Mouse (Mus musculus) forebrain, embryonic 16.5 days (tissue): Measurements from ENCODE around the gene Sorbs2. TPM values are rescaled to one million over a fixed set of nuclear protein-coding genes. Genes with fewer than 3 reads are reported as not detected.

Source experiments
- ATAC-seq: fragments of 200-750 bp; cut with Nextera tagmentation; 2 replicates; pipeline ENCODE4 v1.8.0; 2017; ENCODE audit warnings: mild to moderate bottlenecking, moderate library complexity
- H3K27ac ChIP-seq: fragments of 300-500 bp; sonication (generic); 2 replicates; pipeline ENCODE4 v1.5.1; 2014; ENCODE audit warnings: low read length, control low read depth
- H3K27me3 ChIP-seq: fragments of 300-500 bp; sonication (generic); replicated peaks from 2 replicates; pipeline ENCODE4 v1.6.1; 2014; ENCODE audit warnings: low read length; ENCODE audit not compliant: control insufficient read depth, insufficient read depth
- H3K36me3 ChIP-seq: fragments of 300-500 bp; sonication (generic); 2 replicates; pipeline ENCODE4 v1.6.1; 2014; ENCODE audit not compliant: control insufficient read depth, insufficient read depth
- H3K4me1 ChIP-seq: fragments of 300-500 bp; sonication (generic); replicated peaks from 2 replicates; pipeline ENCODE4 v1.6.1; 2014; ENCODE audit warnings: low read length; ENCODE audit not compliant: control insufficient read depth, insufficient read depth
- H3K4me2 ChIP-seq: fragments of 300-500 bp; sonication (generic); 2 replicates; pipeline ENCODE4 v1.6.1; 2014; ENCODE audit warnings: mild to moderate bottlenecking, low read length, control low read depth
- H3K4me3 ChIP-seq: fragments of 300-500 bp; sonication (generic); replicated peaks from 2 replicates; pipeline ENCODE4 v1.5.1; 2014; ENCODE audit warnings: mild to moderate bottlenecking, low read length, control low read depth
- H3K9ac ChIP-seq: fragments of 300-500 bp; sonication (generic); replicated peaks from 2 replicates; pipeline ENCODE4 v1.6.1; 2014; ENCODE audit warnings: low read depth, low read length, control low read depth
- H3K9me3 ChIP-seq: fragments of 300-500 bp; sonication (generic); 2 replicates; pipeline ENCODE4 v1.6.1; 2016; ENCODE audit warnings: low read length; ENCODE audit not compliant: control insufficient read depth
- WGBS: fragments of 180-500 bp; shearing (Covaris S2); extraction: QIAGEN DNeasy Blood & Tissue Kit; methylation state at CpG from one replicate; pipeline ENCODE4 v1.1.7; 2014; 5-methylcytosine and 5-hydroxymethylcytosine counted together
- polyA plus RNA-seq: library from polyadenylated mRNA; unstranded; fragments of >200 nt; fragmentation: Nextera tagmentation; extraction: Ambion mirVana; gene quantifications from 2 replicates; pipeline ENCODE4 v1.2.1, GENCODE M21; 2015

Sorbs2 gene
- polyA plus RNA-seq, 1 experiment from 2014 or later, result 92.6 TPM

DNA sequence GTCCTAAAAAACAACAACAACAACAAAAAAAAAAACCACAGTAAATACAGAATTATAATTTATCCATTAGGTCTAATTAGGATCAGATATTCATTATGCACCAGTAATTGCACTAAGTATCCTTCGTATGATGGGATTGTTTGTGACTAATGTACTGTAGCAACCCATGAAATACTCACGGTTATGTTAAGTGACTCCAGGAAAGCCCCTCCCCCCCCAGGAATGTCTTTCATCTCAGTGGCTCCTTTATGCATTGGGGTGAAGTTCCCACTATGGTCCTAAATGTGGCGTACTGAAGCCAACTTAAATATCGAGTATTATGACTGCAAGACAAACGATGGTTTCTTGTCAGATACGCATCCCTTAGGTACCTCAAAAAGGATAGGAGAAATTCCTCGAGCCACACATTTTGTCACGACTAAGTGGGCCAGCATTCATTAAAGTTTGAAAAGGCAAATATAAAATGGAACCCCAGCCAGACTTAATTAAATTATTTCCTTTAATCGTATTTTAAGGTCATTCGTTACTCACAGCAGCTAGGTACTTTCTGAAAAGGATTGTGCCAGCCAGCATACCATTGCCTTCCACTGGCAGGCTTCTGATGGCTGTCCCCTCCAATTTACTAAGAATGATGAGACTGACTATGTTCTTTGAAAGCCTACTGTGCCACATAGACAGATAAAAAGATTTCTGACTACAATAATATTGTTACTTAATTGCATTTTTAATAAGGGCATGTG, 169.7 kb downstream of the Sorbs2 start:
- no peaks in the 10 kb centered on the region for H3K9me3 ChIP-seq
- peak; percentile 43 for ATAC-seq
- peaks cover 16% of the 10 kb centered on the region for H3K4me1 ChIP-seq
- no peaks in the 10 kb centered on the region for H3K36me3 ChIP-seq
- no peak overlapping the region for H3K4me3 ChIP-seq
- WGBS, result 13% methylated on average over 10 of the region's 10 CpGs
- no peaks in the 10 kb centered on the region for H3K27me3 ChIP-seq
- H3K27ac ChIP-seq, result peak overlapping the region; percentile 7; the same call in 1 of the 2 replicates
- no peak overlapping the region for H3K4me2 ChIP-seq
- H3K9ac ChIP-seq, result no peak overlapping the region

DNA sequence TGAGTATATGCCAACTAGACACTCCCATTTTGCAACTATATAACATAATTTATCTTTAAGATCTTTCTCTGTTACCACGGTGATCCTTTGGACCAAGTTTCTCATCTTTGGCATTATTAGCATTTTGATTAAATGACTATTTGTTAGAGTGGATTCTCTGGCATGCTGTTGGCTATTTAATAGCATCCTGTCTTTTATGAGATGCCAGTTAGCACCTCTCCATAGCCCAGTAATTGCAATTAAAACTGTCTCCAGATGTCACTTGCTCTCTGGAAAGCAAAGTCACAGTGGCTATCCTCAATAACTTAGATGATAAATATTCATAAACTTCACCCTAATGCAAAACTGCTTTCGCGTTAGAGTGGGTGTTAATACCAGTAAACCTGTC, 170.3 kb downstream of the Sorbs2 start:
- no peaks in the 10 kb centered on the region for H3K9me3 ChIP-seq
- no peak overlapping the region for H3K9ac ChIP-seq
- H3K27ac ChIP-seq, result no peak overlapping the region
- no peak overlapping the region for H3K4me3 ChIP-seq
- H3K4me1 ChIP-seq, result peaks cover 17% of the 10 kb centered on the region
- no peaks in the 10 kb centered on the region for H3K36me3 ChIP-seq
- ATAC-seq, result peak; percentile 73
- no peaks in the 10 kb centered on the region for H3K27me3 ChIP-seq
- 22% methylated on average over 3 of the region's 3 CpGs for WGBS
- no peak overlapping the region for H3K4me2 ChIP-seq

DNA sequence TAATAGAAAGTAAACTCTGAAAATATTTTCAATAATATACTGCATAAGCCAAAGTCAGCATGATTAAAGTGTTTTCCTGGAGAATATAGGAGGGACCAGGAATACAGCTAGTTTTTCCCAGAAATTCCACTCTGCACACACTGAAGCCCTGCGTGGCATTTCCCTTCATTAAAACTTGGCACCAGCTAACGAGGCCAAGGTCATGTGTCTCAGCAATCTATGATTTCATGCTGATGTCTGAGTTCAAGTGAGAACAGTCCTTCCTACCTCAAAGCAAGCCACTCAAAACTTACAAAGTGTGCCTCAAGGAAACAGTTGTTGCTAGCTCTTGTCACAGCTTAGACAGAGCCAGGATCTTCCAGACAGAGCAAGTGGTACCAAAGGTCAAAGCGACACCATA, 173.6 kb downstream of the Sorbs2 start:
- H3K27me3 ChIP-seq, result no peaks in the 10 kb centered on the region
- H3K4me3 ChIP-seq, result no peak overlapping the region
- no peak overlapping the region for H3K4me2 ChIP-seq
- H3K9ac ChIP-seq, result no peak overlapping the region
- no peak overlapping the region for H3K27ac ChIP-seq
- H3K4me1 ChIP-seq, result peaks cover 10% of the 10 kb centered on the region
- no peak for ATAC-seq
- WGBS, result 55% methylated on average over 3 of the region's 3 CpGs
- H3K36me3 ChIP-seq, result no peaks in the 10 kb centered on the region
- H3K9me3 ChIP-seq, result no peaks in the 10 kb centered on the region

DNA sequence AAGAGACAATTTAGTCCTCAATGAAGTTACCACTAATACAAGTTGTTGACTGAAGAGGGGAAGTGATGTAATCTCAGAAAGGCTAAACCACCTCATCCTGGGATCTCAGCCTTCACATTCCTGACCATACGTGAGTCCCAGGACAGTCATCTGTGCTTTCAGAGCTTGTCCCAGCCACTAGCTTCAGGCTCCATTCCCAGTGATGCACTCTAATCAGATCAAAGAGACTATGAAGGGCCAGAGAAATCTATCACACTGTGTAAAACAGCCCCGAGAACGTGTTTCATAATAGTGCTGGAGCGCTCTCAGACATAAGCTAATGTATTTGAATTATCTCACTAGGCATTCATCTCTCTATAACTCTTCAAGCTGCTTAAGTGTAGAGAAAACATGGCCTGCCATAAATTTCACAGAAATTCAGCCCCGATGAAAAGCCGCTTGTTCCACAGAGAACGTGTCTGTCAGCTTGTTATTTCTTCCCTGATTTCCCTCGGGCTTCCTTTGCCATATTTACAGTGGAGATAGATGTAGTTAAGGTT, 175.3 kb downstream of the Sorbs2 start:
- Histone ChIP-seq H3K9ac (no peak overlapping the region), H3K27me3 (no peaks in the 10 kb centered on the region), H3K4me2 (no peak overlapping the region), H3K4me3 (no peak overlapping the region), H3K36me3 (no peaks in the 10 kb centered on the region), H3K27ac (peak overlapping the region; percentile 5; the same call in 1 of the 2 replicates), H3K9me3 (no peaks in the 10 kb centered on the region), H3K4me1 (peaks cover 9% of the 10 kb centered on the region)
- no peak for ATAC-seq
- WGBS, result 81% methylated on average over 8 of the region's 8 CpGs

DNA sequence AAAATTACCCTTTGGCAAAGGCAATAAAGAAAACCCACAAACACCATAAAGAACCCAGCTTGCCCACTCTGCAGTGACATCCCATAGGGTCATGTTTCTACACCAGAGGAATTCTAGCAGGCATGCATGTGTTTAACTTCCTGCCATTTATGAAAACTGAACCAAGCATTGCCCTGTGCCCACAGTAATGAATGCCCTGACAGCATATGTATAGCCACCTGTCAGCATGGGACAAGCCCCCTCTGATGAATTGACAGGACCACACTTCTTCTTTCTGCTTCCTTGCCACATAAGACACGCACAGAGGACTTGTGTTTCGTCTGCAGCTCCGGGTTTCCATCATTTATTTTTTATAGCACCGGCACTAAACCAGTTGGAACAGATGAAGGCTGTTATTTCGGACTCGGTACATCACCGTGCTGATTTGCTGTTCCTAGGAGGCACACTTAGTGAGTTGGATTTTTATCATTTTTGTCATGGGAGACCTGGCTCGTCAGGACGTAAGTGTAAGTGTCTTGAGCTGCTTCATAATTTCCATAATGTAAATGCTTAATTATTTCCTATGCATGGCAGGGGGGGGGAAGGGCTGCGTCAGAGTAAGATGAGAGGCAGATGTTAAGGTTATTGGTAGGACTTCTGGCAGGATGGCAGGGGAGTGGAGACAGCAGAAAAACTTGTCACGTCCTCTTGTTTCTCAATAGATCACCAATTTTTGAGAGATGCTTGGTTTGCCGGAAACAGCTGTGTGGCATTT, 180.5 kb downstream of the Sorbs2 start:
- peak overlapping the region; percentile 65 for H3K27ac ChIP-seq
- no peaks in the 10 kb centered on the region; the same call in 1 of the 2 replicates for H3K36me3 ChIP-seq
- H3K9ac ChIP-seq, result no peak overlapping the region
- peak; percentile 27; the same call in 1 of the 2 replicates for ATAC-seq
- no peaks in the 10 kb centered on the region for H3K27me3 ChIP-seq
- no peak overlapping the region for H3K4me3 ChIP-seq
- H3K9me3 ChIP-seq, result no peaks in the 10 kb centered on the region; the same call in 1 of the 2 replicates
- 43% methylated on average over 12 of the region's 12 CpGs for WGBS
- H3K4me1 ChIP-seq, result peaks cover 21% of the 10 kb centered on the region
- H3K4me2 ChIP-seq, result no peak overlapping the region

DNA sequence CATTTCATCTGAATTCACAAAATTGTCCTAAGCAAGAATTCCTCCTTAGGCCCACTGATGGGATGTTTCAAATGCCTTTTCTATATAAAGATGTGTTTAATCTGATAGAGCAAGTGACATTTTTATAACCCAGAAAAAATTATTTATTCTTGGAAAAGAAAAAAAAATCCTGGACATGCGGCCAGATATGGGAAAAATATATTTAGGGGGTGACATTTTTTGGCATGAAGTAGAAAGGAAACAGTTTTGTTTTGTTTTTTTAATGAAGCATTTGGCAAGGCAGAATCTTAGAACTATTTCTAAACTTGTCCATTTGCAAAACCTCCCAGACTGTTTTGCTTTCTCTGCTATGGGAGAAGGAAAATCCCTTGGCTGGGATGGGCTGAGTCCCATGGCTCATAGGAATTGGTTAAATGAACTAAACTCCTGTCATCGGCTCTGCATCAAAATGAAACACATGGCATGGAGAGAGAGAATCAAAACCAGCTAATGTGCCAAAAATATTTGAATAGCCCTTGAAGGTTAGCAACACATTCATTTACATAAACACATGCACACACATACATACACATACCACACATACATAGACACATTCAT, 182.1 kb downstream of the Sorbs2 start:
- Histone ChIP-seq H3K27me3 (no peaks in the 10 kb centered on the region), H3K9ac (no peak overlapping the region), H3K4me1 (peaks cover 22% of the 10 kb centered on the region), H3K4me3 (no peak overlapping the region), H3K9me3 (no peaks in the 10 kb centered on the region; the same call in 1 of the 2 replicates), H3K4me2 (no peak overlapping the region), H3K36me3 (no peaks in the 10 kb centered on the region; the same call in 1 of the 2 replicates), H3K27ac (no peak overlapping the region)
- ATAC-seq, result peak; percentile 61; the same call in 1 of the 2 replicates
- 60% methylated on average over 2 of the region's 2 CpGs for WGBS

DNA sequence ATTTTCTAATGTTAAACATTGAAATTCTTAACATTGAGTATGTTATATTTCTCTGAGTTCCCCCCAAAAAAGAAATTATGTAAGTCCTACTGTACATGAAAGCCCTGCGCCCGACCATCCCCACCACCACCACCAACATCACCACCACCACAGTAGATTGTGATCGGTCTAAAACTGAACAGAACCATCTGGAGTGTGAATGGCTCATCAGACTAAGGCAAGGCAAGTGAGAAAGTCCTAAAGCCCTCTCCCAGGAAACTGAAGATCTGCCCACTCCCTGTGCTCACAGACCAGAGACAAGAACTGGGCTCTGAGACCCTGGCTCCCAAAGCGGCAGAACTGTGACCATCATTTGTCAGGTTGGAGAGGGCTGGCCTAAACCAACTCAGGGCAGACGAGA, 192.5 kb downstream of the Sorbs2 start:
- Histone ChIP-seq H3K27me3 (no peaks in the 10 kb centered on the region), H3K4me3 (no peak overlapping the region), H3K4me1 (no peaks in the 10 kb centered on the region), H3K4me2 (no peak overlapping the region), H3K9ac (no peak overlapping the region), H3K9me3 (no peaks in the 10 kb centered on the region), H3K27ac (no peak overlapping the region), H3K36me3 (no peaks in the 10 kb centered on the region)
- no peak; the same call in 1 of the 2 replicates for ATAC-seq
- WGBS, result 78% methylated on average over 5 of the region's 5 CpGs

DNA sequence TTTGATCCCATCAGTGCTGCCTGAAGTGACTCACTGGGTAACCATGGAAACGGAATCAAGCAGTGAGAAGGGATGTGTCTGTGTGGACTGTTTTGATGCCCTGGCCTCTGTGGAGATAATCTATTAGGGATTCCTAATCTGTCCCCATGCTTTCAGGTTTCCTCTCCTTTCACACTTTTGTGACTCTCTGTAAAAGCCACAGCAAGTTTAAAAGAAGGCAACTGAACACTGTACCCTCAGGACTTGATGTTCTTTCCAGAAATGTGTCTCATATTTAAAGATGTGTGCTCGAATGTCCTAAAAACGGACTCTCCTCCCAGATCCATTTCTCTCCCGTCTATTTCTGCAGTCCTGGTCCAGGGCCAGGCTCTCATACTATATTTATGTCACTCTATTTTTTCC, 196.1 kb downstream of the Sorbs2 start:
- ATAC-seq, result no peak
- H3K4me2 ChIP-seq, result no peak overlapping the region
- H3K27ac ChIP-seq, result no peak overlapping the region
- H3K36me3 ChIP-seq, result no peaks in the 10 kb centered on the region
- no peaks in the 10 kb centered on the region for H3K27me3 ChIP-seq
- no peak overlapping the region for H3K4me3 ChIP-seq
- no peak overlapping the region for H3K9ac ChIP-seq
- no peaks in the 10 kb centered on the region for H3K4me1 ChIP-seq
- no peaks in the 10 kb centered on the region for H3K9me3 ChIP-seq
- 65% methylated on average over 4 of the region's 4 CpGs for WGBS

DNA sequence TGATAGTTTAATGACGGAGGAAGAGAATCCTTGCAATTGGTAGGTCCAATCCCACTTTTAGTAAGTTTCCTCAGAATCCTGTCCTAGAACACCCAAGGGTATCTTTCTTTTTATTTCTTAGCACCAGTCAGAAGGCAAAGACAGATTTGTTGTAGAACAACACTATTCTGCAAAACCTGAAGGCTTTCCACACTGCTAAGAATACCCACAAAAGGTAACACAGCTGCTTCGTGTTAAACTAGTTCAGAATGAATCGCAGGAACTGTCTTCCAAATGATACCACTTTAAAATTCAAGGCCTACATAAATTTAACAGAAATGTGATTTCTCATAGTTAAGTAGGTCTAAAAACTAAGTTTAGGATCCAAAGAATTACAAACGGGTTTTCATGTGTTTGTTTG, 201.5 kb downstream of the Sorbs2 start:
- H3K27ac ChIP-seq, result no peak overlapping the region
- no peaks in the 10 kb centered on the region for H3K9me3 ChIP-seq
- no peaks in the 10 kb centered on the region; the same call in 1 of the 2 replicates for H3K36me3 ChIP-seq
- peaks cover 7% of the 10 kb centered on the region for H3K4me1 ChIP-seq
- no peak overlapping the region for H3K4me3 ChIP-seq
- no peak overlapping the region for H3K9ac ChIP-seq
- ATAC-seq, result no peak
- H3K4me2 ChIP-seq, result no peak overlapping the region
- H3K27me3 ChIP-seq, result no peaks in the 10 kb centered on the region
- WGBS, result 77% methylated on average over 4 of the region's 4 CpGs
